Mouse (Mus musculus): ENCODE measurements around the gene Ppm1h. TPM values are rescaled to one million over a fixed set of nuclear protein-coding genes. Genes with fewer than 3 reads are reported as not detected.

Gene Ppm1h
- polyA plus RNA-seq (2014; fragmentation: Illumina TruSeq; extraction: RNeasy Lipid Tissue Mini Kit (QIAGEN cat#74804); ENCODE audit: low read depth, low replicate concordance), result 6.2 TPM

DNA sequence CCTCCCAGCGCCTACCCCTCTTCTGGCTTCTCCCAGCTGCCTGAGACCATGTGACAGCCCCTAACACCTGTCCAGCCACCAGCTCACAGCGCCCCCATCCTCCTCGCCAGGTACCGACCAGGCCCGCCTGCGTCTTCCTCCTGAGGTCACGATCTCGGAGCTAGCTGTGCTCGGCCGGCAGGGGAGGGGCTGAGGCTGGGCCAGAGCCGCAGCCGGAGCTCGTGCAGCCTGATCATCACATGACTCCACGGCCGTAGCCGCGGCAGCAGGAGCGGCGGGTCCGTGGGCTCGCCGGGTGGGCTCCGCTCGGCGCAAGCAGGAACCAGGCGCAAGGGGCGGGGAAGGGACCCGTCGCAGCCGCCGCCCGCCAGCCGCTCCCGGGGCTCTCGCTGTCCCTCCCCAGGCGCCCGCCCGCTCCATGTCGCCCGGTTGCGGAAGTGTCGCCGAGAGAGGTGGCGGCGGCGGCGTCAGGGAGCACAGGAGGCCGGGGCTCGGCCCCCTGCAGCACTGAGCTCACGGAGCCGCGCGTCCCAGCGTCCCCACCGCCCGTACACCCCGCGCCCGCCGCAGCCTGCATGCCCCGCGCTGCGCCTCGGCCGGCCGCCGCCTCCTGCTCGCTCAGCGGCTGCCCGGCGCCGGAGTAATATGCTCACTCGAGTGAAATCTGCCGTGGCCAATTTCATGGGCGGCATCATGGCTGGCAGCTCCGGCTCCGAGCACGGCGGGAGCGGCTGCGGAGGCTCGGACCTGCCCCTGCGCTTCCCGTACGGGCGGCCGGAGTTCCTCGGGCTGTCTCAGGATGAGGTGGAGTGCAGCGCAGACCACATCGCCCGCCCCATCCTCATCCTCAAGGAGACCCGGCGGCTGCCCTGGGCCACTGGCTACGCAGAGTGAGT is at the start of gene Ppm1h:
Gene Ppm1h (plus strand): TSS at position 222 of the 896 bp plus-strand sequence.

Other genes starting within 250 kb of the Ppm1h start
- 1.2 TPM for gene Avpr1a, start 230.3 kb upstream of the Ppm1h start, polyA plus RNA-seq (2014; fragmentation: Illumina TruSeq; extraction: RNeasy Lipid Tissue Mini Kit (QIAGEN cat#74804); ENCODE audit: low read depth, low replicate concordance)